Mouse (Mus musculus): ENCODE results near the gene Tmem130.

- no peak for TF ChIP-seq CTCF (IDR thresholded peaks at IDR 0.05; ENCODE audit: extremely low read depth, insufficient read depth, low read length)
- TF ChIP-seq POLR2A (IDR thresholded peaks at IDR 0.05; ENCODE audit: extremely low read depth, insufficient read depth, low read length): no peak
Observed at GRCm38 (mm10) chr5:144720281-144720680, 41.3 kb downstream of the Tmem130 start.

Data from cortical plate, adult 2 months (tissue).